Mouse (Mus musculus) kidney, adult 2 months (tissue): ENCODE data around the gene Nifk.

Experiments
- CTCF ChIP-seq: fragments of 200-500 bp; conservative IDR thresholded peaks from 2 replicates; pipeline ENCODE4 v1.5.1; 2011; ENCODE audit warnings: low read depth, mild to moderate bottlenecking, control low read depth, low read length, moderate library complexity, mixed read lengths; ENCODE audit not compliant: insufficient read depth, insufficient read length
- POLR2A ChIP-seq: fragments of 200-500 bp; IDR thresholded peaks from one replicate; pipeline ENCODE4 v1.6.1; 2011; ENCODE audit warnings: low read depth, low read length, control low read depth

DNA sequence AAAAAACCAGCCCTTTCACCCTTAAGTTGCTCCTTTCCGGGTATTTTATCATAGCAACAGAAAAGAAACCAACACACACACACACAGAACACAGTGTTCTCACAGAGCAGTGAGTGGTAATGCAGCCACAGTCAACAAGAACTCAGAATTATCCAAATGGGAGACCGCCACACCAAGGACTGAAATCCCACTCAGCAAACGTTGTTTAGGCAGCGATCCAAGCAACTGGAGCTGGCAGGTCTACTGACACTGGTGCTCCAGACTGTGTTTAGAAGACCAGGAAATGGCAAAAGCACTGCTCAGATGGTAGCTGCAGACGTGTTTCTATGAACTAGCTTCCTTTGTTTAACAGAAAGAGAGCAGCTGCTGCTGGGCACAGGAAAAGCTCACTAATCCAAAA lies 26.8 kb upstream of the Nifk start:
- TF ChIP-seq POLR2A, result no peak
- TF ChIP-seq CTCF, result no peak
